Mouse (Mus musculus) olfactory bulb, adult 2 months (tissue): ENCODE measurements at regions not wholly inside any gene's neighbourhood (a gene's known extent, or its start where the extent isn't known, plus 50 kb on each side); places are given as distances from the start of the nearest gene placed in this dataset.

Source experiments
- H3K27ac ChIP-seq: fragments of 200-500 bp; 2 replicates; pipeline ENCODE4 v1.5.1; 2012; ENCODE audit warnings: low read depth, low read length; ENCODE audit not compliant: insufficient read depth
- H3K4me1 ChIP-seq: fragments of 200-500 bp; 2 replicates; pipeline ENCODE4 v1.6.1; 2012; ENCODE audit warnings: low read length; ENCODE audit not compliant: control insufficient read depth, insufficient read depth
- H3K4me3 ChIP-seq: fragments of 200-500 bp; 2 replicates; pipeline ENCODE4 v1.5.1; 2012; ENCODE audit warnings: mild to moderate bottlenecking, low read depth, low read length, moderate library complexity; ENCODE audit not compliant: insufficient read depth
- CTCF ChIP-seq: fragments of 200-500 bp; IDR thresholded peaks from 2 replicates; pipeline ENCODE4 v1.5.1; 2012; ENCODE audit warnings: low read depth, mild to moderate bottlenecking, low read length, moderate library complexity; ENCODE audit not compliant: insufficient read depth
- POLR2A ChIP-seq: fragments of 200-500 bp; IDR thresholded peaks from 2 replicates; pipeline ENCODE4 v1.6.1; 2012; ENCODE audit warnings: mild to moderate bottlenecking, low read depth, low read length, moderate library complexity; ENCODE audit not compliant: insufficient read depth
- WGBS: fragments of 180-500 bp; shearing (Covaris S2); methylation state at CpG from one replicate; pipeline ENCODE4 v1.1.7; 2018; 5-methylcytosine and 5-hydroxymethylcytosine counted together

DNA sequence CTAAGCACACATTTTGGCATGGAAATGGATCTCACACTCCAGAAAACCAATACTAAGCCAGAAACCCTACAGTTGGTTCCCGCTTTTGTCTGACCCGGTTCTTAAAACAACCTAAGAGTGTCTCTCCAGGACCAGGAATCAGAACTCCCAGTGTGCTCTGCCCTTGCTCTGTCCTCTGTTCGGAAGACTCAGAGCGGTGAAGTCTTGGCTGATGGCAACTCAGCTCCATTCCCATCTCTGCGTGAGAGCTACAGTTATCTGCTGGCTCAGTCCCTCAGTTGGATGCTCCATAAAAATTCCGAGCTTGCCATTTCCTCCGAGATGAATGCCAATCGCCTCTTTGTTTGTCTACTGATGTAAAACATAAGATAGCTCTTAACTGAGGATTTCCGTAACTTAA, 107.6 kb upstream of the Cops8 start:
- no peak overlapping the region for H3K27ac ChIP-seq
- no peaks in the 10 kb centered on the region for H3K4me1 ChIP-seq
- H3K4me3 ChIP-seq: no peak overlapping the region
- 80% methylated on average over 9 of the region's 9 CpGs for WGBS
- TF ChIP-seq CTCF (no peak), POLR2A (no peak)

DNA sequence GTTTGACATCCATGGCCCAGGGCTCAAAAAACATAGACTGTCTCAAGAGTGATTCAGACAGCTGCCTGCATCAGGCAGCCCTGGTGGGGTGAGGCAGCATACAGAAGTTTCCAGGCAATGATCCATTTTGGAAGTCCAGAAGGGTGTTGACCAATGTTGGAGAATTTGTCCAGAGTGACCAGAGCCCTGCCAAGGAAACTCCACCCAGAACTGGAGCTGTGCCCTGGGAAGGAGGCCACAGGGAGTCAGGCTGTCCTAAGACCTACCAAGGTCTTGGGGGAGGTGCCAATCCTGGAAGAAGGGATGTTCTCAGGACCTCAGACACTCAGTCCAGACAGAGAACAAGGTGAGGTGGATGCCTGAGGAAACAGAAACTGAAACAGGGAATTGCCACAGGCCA, 105.2 kb upstream of the Cops8 start:
- Histone ChIP-seq H3K27ac (no peak overlapping the region), H3K4me3 (no peak overlapping the region), H3K4me1 (no peaks in the 10 kb centered on the region)
- TF ChIP-seq POLR2A: no peak
- no peak for TF ChIP-seq CTCF

DNA sequence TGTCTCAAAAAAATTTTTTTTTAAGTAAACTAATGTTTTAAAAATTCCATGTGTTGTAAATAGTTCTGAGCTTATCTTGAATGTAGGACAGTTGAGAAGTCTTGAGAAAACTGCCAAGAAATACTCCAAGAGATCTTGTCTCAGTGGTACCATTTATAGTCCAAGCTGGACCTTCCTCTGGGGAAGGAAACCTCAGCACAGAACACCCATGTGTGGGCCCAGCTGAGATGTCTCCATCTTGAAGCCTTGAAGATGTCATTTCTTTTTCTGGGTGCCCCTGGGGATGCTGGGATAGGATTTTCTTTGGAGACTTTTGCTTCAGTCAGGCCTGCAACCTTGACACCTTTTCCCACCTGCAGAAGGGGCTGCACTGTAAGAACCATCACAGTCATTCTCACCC, 101.4 kb upstream of the Cops8 start:
- Histone ChIP-seq H3K4me1 (no peaks in the 10 kb centered on the region), H3K4me3 (no peak overlapping the region), H3K27ac (no peak overlapping the region)
- TF ChIP-seq POLR2A (no peak), CTCF (no peak)

DNA sequence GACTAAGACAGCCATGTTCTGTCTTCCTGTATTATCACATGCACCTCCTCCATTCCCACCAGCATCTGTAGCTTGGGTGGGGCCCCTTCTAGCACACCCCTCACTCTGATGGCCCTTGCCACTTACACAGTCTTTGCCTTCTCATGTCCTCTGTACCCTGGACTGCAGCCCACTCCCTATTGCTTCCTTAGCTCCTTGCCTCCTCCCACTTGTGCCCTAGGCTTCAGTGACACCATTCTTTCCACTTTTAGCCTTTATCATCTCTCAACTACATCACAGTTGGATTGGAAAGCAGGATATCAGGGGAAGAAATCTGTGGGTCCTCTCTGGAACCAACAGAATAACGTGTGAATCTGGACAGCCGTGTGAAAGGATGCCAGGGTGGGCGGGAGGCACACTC, 100.4 kb upstream of the Cops8 start:
- TF ChIP-seq POLR2A: no peak
- no peak for TF ChIP-seq CTCF
- no peak overlapping the region for H3K4me3 ChIP-seq
- H3K27ac ChIP-seq: no peak overlapping the region
- 90% methylated on average over 3 of the region's 3 CpGs for WGBS
- no peaks in the 10 kb centered on the region for H3K4me1 ChIP-seq

DNA sequence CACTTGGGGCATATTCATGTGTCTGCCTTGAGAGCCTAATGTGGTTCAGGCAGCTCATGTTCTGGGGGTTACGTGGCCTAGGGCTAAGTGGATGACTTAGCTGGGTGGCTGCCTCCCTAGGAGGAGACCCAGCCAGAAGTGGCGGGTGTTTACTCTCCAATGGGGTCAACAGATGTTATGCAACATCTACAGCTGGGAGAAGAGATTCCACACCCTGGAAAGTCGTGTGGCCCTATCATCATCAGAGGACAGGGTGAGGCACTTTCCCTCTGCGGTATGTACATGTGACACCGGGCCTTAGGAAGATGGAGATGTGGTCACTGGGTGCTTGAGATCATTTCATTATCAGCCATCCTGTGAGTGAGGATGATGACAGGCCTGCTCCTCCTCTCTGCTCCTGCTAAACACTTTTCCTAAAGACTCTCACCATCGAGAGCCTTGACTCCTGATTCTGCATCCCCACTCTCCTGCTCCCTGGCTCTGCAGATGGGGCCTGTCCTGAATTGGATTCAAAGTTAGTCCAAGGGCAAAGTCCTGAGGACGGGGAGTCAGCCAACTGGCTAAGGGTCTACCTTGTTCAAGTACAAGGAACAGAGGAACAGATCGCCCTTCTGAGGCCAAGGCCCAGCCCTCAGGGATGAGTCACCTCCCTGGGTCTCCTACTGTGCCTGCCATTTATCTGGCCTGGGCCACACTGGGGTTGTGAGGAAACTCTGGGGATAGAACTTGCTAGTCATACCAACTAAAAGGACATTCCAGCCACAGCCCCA, 99.8 kb upstream of the Cops8 start:
- H3K4me1 ChIP-seq: no peaks in the 10 kb centered on the region
- no peak overlapping the region for H3K27ac ChIP-seq
- TF ChIP-seq CTCF: no peak
- no peak for TF ChIP-seq POLR2A
- whole genome bisulfite sequencing: 94% methylated on average over 8 of the region's 8 CpGs
- H3K4me3 ChIP-seq: no peak overlapping the region

DNA sequence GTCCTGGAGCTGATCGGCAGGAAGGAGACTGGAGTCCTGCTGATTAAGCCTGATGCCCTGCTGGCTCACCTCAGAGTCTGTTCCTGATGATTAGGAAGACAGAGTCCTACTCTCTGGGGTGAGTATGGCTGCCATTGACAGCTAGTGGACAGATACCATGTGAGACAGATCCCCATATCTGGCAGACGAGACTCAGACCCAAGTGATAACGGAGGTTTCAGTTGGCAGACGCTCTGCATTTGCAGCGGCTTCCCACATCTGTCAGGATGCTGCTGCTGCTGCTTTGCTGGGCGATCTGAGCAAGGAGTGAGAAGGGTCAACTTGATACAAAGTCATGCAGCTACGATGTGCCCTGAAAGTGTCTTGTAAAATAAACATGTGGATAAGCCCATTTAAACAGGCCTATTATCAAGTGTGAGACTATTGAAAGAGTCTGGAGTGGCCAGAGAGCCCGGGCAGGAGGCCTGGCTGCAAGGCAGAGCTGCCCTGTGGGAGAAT, 98.1 kb upstream of the Cops8 start:
- no peak overlapping the region for H3K4me3 ChIP-seq
- TF ChIP-seq CTCF (no peak), POLR2A (no peak)
- no peaks in the 10 kb centered on the region for H3K4me1 ChIP-seq
- H3K27ac ChIP-seq: no peak overlapping the region
- WGBS: 72% methylated on average over 8 of the region's 8 CpGs

DNA sequence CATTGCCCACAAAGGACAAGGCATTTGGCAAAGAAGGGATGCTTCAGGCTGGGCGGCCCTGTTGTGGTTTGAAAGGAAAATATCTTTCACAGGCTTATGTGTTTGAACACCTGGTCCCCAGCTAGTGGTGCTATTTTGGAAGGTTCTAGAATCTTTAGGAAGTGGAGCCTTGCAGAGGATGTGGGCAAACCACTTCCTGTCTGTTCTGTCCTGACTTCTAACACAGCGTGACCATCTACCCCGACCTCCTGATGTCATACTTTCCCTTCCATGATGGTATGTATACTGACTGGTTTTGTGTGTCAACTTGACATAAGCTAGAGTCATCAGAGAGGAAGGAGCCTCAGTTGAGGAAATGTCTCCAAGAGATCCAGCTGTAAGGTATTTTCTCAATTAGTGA, 97.2 kb upstream of the Cops8 start:
- WGBS: 86% methylated on average over 3 of the region's 3 CpGs
- TF ChIP-seq CTCF: no peak
- TF ChIP-seq POLR2A: no peak
- H3K4me1 ChIP-seq: no peaks in the 10 kb centered on the region
- no peak overlapping the region for H3K27ac ChIP-seq
- H3K4me3 ChIP-seq: no peak overlapping the region

DNA sequence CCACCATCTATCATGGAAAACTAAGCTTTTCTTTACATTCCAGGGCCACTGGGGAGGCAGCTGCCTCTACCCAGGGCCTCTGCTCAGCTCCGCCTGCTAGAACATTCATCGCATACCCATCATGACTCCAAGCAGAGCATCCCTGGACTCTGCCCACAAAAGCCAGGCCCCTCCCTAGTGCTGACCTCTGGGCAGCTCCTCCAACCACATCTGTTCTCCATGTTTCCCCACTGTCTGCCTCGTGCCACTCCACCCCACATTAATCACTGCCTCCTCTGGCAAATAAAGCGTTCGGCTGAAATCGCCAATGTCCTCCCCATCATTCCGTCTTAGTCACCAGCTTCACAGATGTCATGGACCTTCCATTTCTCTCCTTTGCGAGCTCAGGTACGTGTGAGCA, 96.2 kb upstream of the Cops8 start:
- TF ChIP-seq CTCF: no peak
- TF ChIP-seq POLR2A: no peak
- Histone ChIP-seq H3K4me1 (no peaks in the 10 kb centered on the region), H3K4me3 (no peak overlapping the region), H3K27ac (no peak overlapping the region)
- WGBS: 97% methylated on average over 9 of the region's 9 CpGs

DNA sequence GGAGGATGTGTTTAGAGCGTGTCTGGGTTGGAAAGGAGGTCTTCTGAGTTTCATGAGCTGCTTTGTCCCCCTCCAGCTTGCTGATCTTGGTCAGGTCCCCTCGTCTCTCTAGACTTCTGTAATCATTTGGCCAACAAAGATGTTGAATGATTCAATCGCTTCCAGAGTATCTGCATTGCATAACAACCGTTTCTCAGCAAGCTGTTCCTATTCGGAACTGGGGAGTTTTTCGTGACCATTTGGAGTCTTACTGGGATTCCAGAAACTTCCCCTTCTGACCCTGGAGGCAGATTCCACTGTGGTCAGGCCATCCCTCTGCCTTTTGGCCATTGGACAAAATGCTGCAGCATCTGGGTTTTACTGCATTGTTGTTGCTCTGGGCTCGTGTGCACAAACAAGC, 93.4 kb upstream of the Cops8 start:
- 84% methylated on average over 7 of the region's 7 CpGs for WGBS
- no peak overlapping the region for H3K27ac ChIP-seq
- H3K4me3 ChIP-seq: no peak overlapping the region
- H3K4me1 ChIP-seq: no peaks in the 10 kb centered on the region
- TF ChIP-seq POLR2A (no peak), CTCF (no peak)
